Mouse (Mus musculus) ES-E14 (cell line): Measurements from ENCODE around the gene Thra. TPM values are rescaled to one million over a fixed set of nuclear protein-coding genes. Genes with fewer than 3 reads are reported as not detected.

Experiments used
- DNase-seq: peaks from one replicate; pipeline ENCODE4 v3.0.0-alpha.2; 2013; ENCODE audit warnings: low read depth, low spot score
- H3K27ac ChIP-seq: 2 replicates; pipeline ENCODE4 v1.5.1; 2012; ENCODE audit warnings: low read depth, mild to moderate bottlenecking, low read length, moderate library complexity, mixed read lengths; ENCODE audit not compliant: poor library complexity, insufficient read depth, severe bottlenecking
- H3K36me3 ChIP-seq: 2 replicates; pipeline ENCODE4 v1.6.1; 2012; ENCODE audit warnings: mild to moderate bottlenecking, low read length, moderate library complexity, mixed read lengths; ENCODE audit not compliant: control insufficient read depth, poor library complexity, insufficient read depth, severe bottlenecking
- H3K4me1 ChIP-seq, 2 experiments: fragments of 150-350 bp in 1 of 2; sonication (generic) in 1 of 2; 2 replicates each; pipeline ENCODE4 v1.6.1; 2012; ENCODE audit warnings: low read length in 2 of 2, mild to moderate bottlenecking in 1 of 2, mixed read lengths in 1 of 2; ENCODE audit not compliant: control insufficient read depth in 2 of 2, insufficient read depth in 2 of 2, poor library complexity in 1 of 2
- H3K4me3 ChIP-seq, 2 experiments: fragments of 150-350 bp in 1 of 2; sonication (generic) in 1 of 2; 2 replicates each; pipeline ENCODE4 v1.5.1; 2012; ENCODE audit warnings: low read length in 2 of 2, low read depth in 1 of 2, mild to moderate bottlenecking in 1 of 2, mixed read lengths in 1 of 2; ENCODE audit not compliant: insufficient read depth in 1 of 2, poor library complexity in 1 of 2, severe bottlenecking in 1 of 2
- H3K9ac ChIP-seq: 2 replicates; pipeline ENCODE4 v1.6.1; 2012; ENCODE audit warnings: low read depth, mild to moderate bottlenecking, low read length, mixed read lengths; ENCODE audit not compliant: poor library complexity, insufficient read depth, severe bottlenecking
- H3K9me3 ChIP-seq: fragments of 150-350 bp; sonication (generic); 2 replicates; pipeline ENCODE4 v1.6.1; 2012; ENCODE audit warnings: low read depth, mild to moderate bottlenecking, low read length; ENCODE audit not compliant: control insufficient read depth, insufficient read depth
- CHD2 ChIP-seq: IDR thresholded peaks from 2 replicates; pipeline ENCODE4 v1.6.1; 2014; ENCODE audit warnings: mild to moderate bottlenecking, low read depth, low read length, inconsistent platforms
- HCFC1 ChIP-seq: IDR thresholded peaks from 2 replicates; pipeline ENCODE4 v1.6.1; 2012; ENCODE audit warnings: low read length, inconsistent platforms, borderline replicate concordance; ENCODE audit not compliant: insufficient read depth
- MAFK ChIP-seq: IDR thresholded peaks from 2 replicates; pipeline ENCODE4 v1.6.1; 2014; ENCODE audit warnings: mild to moderate bottlenecking, low read depth, low read length, inconsistent platforms; ENCODE audit not compliant: insufficient read depth
- ZC3H11A ChIP-seq: IDR thresholded peaks from 2 replicates; pipeline ENCODE4 v1.6.1; 2012; ENCODE audit warnings: low read depth, mild to moderate bottlenecking, inconsistent platforms, low read length, borderline replicate concordance
- ZNF384 ChIP-seq: IDR thresholded peaks from 2 replicates; pipeline ENCODE4 v1.6.1; 2012; ENCODE audit warnings: low read depth, low read length, inconsistent platforms
- in situ Hi-C, 2 experiments: fragments of 600-800 bp; cut with MboI; formaldehyde crosslinking; loops; one replicate each; pipeline ENCODE4 v1.15.1; 2025; ENCODE audit warnings: low sequenced_read_pairs in 2 of 2, inconsistent platforms in 1 of 2; ENCODE audit not compliant: unreplicated experiment in 2 of 2
- total RNA-seq: library from RNA; depleted of rRNA; stranded (reverse); fragments of 300-350 nt; gene quantifications from 2 replicates; pipeline ENCODE4 v1.2.3, GENCODE M21; 2012

Gene Thra
- total RNA-seq, 1 experiment = 7.7 TPM

DNA sequence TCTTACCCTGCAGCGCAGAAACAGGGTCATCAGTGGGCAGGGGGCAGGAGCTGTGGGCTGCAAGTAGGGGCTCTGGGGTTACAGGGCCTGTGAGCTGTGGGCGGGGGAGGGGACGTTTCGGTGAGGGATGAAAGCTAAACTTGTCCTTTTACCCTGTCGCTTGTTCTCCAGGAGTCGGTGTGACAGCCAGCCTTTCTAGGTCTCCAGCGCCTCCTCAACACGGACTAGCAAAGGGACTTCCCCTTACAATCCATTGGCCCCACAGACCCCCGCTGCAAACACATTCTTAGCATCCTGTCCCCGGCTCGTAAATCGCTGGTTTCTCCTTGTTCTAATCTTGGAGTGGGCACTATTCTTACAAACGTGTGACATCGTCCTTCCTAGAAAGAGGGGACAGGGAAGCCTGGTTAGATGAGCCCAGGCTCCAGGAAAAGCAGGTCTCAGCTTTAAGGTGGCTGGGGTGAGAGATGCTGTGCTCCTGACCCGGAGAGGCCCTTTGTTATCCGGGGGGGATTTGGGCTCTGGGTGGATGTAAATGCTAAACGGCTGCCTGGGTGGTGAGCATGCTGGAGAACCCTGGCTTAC is 42.3 kb downstream of the Thra start:
- H3K4me3 ChIP-seq = peak overlapping the region; percentile 33 to 41; a peak in 3 of 4 replicates
- no peaks in the 10 kb centered on the region for H3K36me3 ChIP-seq
- peak overlapping the region; percentile 15; the same call in 1 of the 2 replicates for H3K27ac ChIP-seq
- DNase-seq = no peak
- no peak for TF ChIP-seq CHD2
- no peak for TF ChIP-seq HCFC1
- TF ChIP-seq MAFK = no peak
- TF ChIP-seq ZNF384 = no peak
- no peak for TF ChIP-seq ZC3H11A
- peak overlapping the region; percentile 71; the same call in 1 of the 2 replicates for H3K9ac ChIP-seq
- peaks cover 10 to 33% of the 10 kb centered on the region in 2 experiments; a peak in 3 of 4 replicates for H3K4me1 ChIP-seq
- H3K9me3 ChIP-seq = no peaks in the 10 kb centered on the region
- in situ Hi-C loops = loop anchor here in 1 of 2 experiments (10.0 kb wide), 1 partner anchor 48 kb away; no protein-coding TSS in a partner anchor

DNA sequence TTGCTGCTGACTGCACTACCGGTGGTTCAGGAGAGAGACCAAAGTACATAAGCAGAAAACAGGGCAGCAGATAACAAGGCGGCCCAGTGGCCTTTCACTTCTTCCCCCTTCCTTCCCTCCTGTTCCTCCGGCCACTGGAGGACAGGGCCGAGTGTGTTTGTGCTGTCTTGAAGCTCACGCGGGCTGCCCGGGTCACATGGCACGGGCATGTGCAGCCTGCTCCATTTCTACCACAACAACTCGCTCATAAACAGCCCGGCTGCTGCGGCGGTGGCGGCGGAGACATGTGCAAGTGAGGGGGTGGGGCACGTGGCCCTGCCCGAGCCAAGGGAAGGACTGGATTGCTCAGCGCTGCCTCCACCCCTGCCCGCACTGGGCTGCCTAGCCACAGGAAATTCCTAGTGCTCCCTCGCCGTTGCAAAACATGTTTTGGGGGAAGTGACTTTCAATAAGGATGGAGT is 42.8 kb downstream of the Thra start:
- no peak for DNase-seq
- Histone ChIP-seq H3K4me1 (peaks cover 10 to 33% of the 10 kb centered on the region in 2 experiments; a peak in 3 of 4 replicates), H3K9ac (peak overlapping the region; percentile 71), H3K36me3 (no peaks in the 10 kb centered on the region), H3K9me3 (no peaks in the 10 kb centered on the region), H3K4me3 (peak overlapping the region; percentile 33 to 41; a peak in 3 of 4 replicates), H3K27ac (peak overlapping the region; percentile 15; the same call in 1 of the 2 replicates)
- in situ Hi-C loops = loop anchor here in 1 of 2 experiments (10.0 kb wide), 1 partner anchor 48 kb away; no protein-coding TSS in a partner anchor
- TF ChIP-seq CHD2 (no peak), HCFC1 (no peak), MAFK (no peak), ZC3H11A (no peak), ZNF384 (no peak)

DNA sequence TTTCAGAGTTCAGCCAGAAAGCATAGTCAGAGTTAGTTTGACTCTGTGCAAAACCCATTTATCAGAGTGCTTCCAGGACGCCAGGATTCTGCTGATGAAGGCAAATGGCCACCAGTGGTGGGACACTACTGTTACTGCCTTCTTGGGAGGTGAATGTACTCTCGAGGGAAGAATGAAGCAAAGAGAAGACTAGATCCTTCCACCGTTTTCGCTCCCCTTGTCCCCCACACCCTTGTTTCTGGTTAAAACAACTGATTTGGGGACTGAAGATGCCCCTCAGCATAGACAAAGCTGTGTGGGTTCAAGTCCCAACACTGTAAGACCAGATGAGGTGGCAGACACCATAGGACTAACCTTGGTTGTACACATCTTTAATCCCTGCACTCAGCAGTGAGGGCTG is 43.7 kb downstream of the Thra start:
- Histone ChIP-seq H3K4me1 (peaks cover 10 to 33% of the 10 kb centered on the region in 2 experiments; a peak in 3 of 4 replicates), H3K9me3 (no peaks in the 10 kb centered on the region), H3K27ac (no peak overlapping the region), H3K36me3 (no peaks in the 10 kb centered on the region), H3K4me3 (no peak overlapping the region), H3K9ac (no peak overlapping the region)
- DNase-seq = no peak
- no peak for TF ChIP-seq MAFK
- TF ChIP-seq ZNF384 = no peak
- in situ Hi-C loops = loop anchor here in 1 of 2 experiments (10.0 kb wide), 1 partner anchor 49 kb away; no protein-coding TSS in a partner anchor

DNA sequence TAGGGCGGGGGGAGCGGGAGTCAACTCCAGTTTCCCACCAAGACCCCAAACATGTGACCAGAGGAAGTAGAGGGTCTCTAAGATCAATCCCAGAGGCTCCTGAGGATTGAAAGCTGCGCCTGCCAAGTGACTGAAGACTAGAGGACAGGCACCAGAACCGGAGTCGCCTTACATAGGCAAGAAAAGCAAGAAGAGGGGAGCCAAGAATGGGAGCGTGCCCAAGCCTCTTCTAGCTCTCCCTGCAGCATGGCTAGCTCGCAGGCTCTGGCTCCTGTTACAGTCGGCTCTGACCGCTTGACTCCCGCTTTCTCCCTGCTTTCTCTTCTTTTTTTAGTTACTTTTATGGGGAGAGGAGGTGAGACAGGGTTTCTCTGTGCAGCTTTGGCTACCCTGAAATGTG is 44.8 kb downstream of the Thra start:
- DNase-seq = no peak
- Histone ChIP-seq H3K4me1 (peaks cover 10 to 32% of the 10 kb centered on the region in 2 experiments; a peak in 3 of 4 replicates), H3K27ac (no peak overlapping the region), H3K9me3 (no peaks in the 10 kb centered on the region), H3K9ac (no peak overlapping the region; the same call in 1 of the 2 replicates), H3K4me3 (no peak overlapping the region), H3K36me3 (no peaks in the 10 kb centered on the region)
- in situ Hi-C loops = loop anchor here in 1 of 2 experiments (10.0 kb wide), 1 partner anchor 50 kb away; no protein-coding TSS in a partner anchor
- TF ChIP-seq MAFK (no peak), ZNF384 (no peak), CHD2 (no peak)
